In the genomic region with DNA sequence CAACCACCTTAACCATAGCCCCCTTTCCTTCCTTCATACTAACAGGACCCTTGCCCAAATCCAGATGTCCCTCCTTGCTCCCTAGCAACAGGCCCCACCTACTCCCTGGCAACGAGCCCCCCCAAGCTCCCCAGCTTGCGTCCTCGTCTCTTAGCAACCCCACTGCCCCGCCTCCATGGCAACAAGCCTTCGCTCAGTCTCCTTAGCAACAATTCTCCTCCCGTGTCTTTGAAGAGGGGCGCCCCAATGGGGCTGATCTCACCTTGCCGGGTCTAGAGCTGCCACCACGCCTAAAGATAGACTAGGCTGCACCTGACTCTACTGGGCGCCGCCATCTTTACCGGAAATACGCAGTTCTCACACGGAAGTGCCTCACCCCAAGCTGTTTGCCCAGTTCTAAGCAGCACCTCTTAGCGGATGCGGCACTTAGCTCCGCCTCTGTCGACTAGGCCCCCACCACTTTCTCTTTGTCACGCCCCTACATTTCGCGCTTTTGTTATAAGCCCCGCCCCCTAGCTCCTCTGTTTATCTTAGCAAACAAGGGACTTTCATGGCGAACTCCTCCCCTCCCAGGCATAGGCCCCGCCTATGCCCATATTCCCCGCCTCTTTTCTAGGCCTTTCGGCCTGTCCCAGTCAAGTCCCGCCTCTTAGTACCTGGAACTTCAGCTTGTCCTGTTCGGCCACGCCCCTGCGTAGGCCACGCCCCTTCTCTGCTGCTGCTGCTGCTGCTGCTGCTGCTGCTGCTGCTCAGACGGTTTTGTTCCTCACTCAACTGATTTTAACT, we compare ENCODE assay signal across 7 mouse cellular contexts. TPM values are rescaled to one million over a fixed set of nuclear protein-coding genes. Genes with fewer than 3 reads are reported as not detected.
A peak's percentile ranks its signal among the peaks of the same experiment; 100 is the strongest.
DNase-seq lines count a peak whose midpoint lies in the region; ATAC-seq lines count a peak whose summit lies in the region.

A gene (minus strand): TSS at position 437 of the 786 bp plus-strand sequence.

- H3K27me3 ChIP-seq in intestine, embryonic 15.5 days (replicated peaks): no peaks in the 10 kb centered on the region
- H3K27me3 ChIP-seq in midbrain, embryonic 10.5 days (ENCODE audit: low read depth, poor library complexity, severe bottlenecking): no peaks in the 10 kb centered on the region

- H3K4me2 ChIP-seq in intestine, embryonic 15.5 days (replicated peaks): peak within 1 kb of the TSS; percentile 88

- H3K9me3 ChIP-seq in intestine, embryonic 15.5 days: no peaks in the 10 kb centered on the region
- H3K9me3 ChIP-seq in midbrain, embryonic 10.5 days (replicated peaks): no peaks in the 10 kb centered on the region

- DNase-seq in adrenal gland, adult 2 months: peak; percentile 97
- DNase-seq in embryo, embryonic 11.5 days (ENCODE audit: low read depth, low spot score): peak; percentile 96
- peak; percentile 88 to 89 for DNase-seq in gastrocnemius, postnatal 36 days
- DNase-seq in left cerebral cortex, postnatal 25 days (ENCODE audit: low spot score in 2 of 2): peak; percentile 94 to 96
- peak; percentile 95 for DNase-seq in midbrain, embryonic 10.5 days (ENCODE audit: low spot score)
- DNase-seq in right cerebral cortex, postnatal 4 days: peak; percentile 76

- H3K36me3 ChIP-seq in intestine, embryonic 15.5 days: peaks cover 6% of the 10 kb centered on the region; the same call in 1 of the 2 replicates
- peaks cover 23% of the 10 kb centered on the region for H3K36me3 ChIP-seq in midbrain, embryonic 10.5 days

- H3K4me1 ChIP-seq in intestine, embryonic 15.5 days (replicated peaks): peaks cover 7% of the 10 kb centered on the region; the same call in 1 of the 2 replicates
- peaks cover 9% of the 10 kb centered on the region for H3K4me1 ChIP-seq in midbrain, embryonic 10.5 days

- H3K9ac ChIP-seq in intestine, embryonic 15.5 days: peak within 1 kb of the TSS; percentile 61

- intact Hi-C loops in gastrocnemius, postnatal 36 days (cut with DNase I): loop anchor here (2.0 kb wide), 1 partner anchor 56 kb away; a partner anchor contains a TSS
- intact Hi-C loops in left cerebral cortex, postnatal 25 days (cut with DNase I): no loop called here

- ATAC-seq in intestine, embryonic 15.5 days: peak; percentile 99

- WGBS in intestine, embryonic 15.5 days: under 1% methylated on average over 32 of the region's 32 CpGs
- under 1% methylated on average over 32 of the region's 32 CpGs for WGBS in midbrain, embryonic 10.5 days

- H3K4me3 ChIP-seq in intestine, embryonic 15.5 days (replicated peaks): peak within 1 kb of the TSS; percentile 73
- peak within 1 kb of the TSS; percentile 70 for H3K4me3 ChIP-seq in midbrain, embryonic 10.5 days

- H3K27ac ChIP-seq in intestine, embryonic 15.5 days: peak within 1 kb of the TSS; percentile 67
- H3K27ac ChIP-seq in midbrain, embryonic 10.5 days (replicated peaks): peak within 1 kb of the TSS; percentile 86

RNA-seq across cellular contexts. Expression of the gene that starts here (rescaled TPM):
- total RNA-seq in adrenal gland, adult 2 months (2021): 10 to 100 TPM; 38.2 to 50.8 TPM
- polyA plus RNA-seq in adrenal gland, adult 2 months (2012; rRNA removed): 65.6 and 73.2 TPM in 2 replicates
- total RNA-seq in gastrocnemius, postnatal 36 days (2021): 10 to 100 TPM; 22.4 to 24.9 TPM
- polyA plus RNA-seq in intestine, embryonic 15.5 days (2015; fragmentation: Nextera tagmentation; extraction: Ambion mirVana): 92.4 and 98.2 TPM in 2 replicates
- total RNA-seq in left cerebral cortex, postnatal 25 days (2021): 100 to 1,000 TPM in 1 of 2 experiments, 10 to 100 TPM in 1; 91.8 to 105 TPM
- polyA plus RNA-seq in midbrain, embryonic 10.5 days (2016; fragmentation: Nextera tagmentation; extraction: Ambion mirVana): 132 and 142 TPM in 2 replicates

Comparison
In these comparisons a context has a peak if more than half of its experiments do, and no peak if none do; other contexts are left out.
1. Peak in every context shown above with its lines: DNase-seq, ATAC-seq, H3K4me3 ChIP-seq and H3K27ac ChIP-seq.